Mouse (Mus musculus) heart, embryonic 13.5 days (tissue): ENCODE results near the gene Dsel. TPM values are rescaled to one million over a fixed set of nuclear protein-coding genes. Genes with fewer than 3 reads are reported as not detected.

Source experiments
- ATAC-seq: fragments of 200-750 bp; cut with Nextera tagmentation; 2 replicates; pipeline ENCODE4 v1.8.0; 2017; ENCODE audit warnings: moderate TSS enrichment; ENCODE audit not compliant: insufficient number of reproducible peaks, low FRiP score, low TSS enrichment; ENCODE audit errors: extremely low read depth
- H3K27ac ChIP-seq: fragments of 300-500 bp; sonication (generic); replicated peaks from 2 replicates; pipeline ENCODE4 v1.5.1; 2015; ENCODE audit warnings: moderate library complexity, mild to moderate bottlenecking, inconsistent platforms
- H3K27me3 ChIP-seq: fragments of 300-500 bp; sonication (generic); replicated peaks from 2 replicates; pipeline ENCODE4 v1.6.1; 2015; ENCODE audit warnings: mild to moderate bottlenecking, inconsistent platforms
- H3K36me3 ChIP-seq: fragments of 300-500 bp; sonication (generic); 2 replicates; pipeline ENCODE4 v1.6.1; 2015; ENCODE audit warnings: mild to moderate bottlenecking, inconsistent platforms
- H3K4me1 ChIP-seq: fragments of 300-500 bp; sonication (generic); 2 replicates; pipeline ENCODE4 v1.6.1; 2015; ENCODE audit warnings: inconsistent platforms
- H3K4me2 ChIP-seq: fragments of 300-500 bp; sonication (generic); 2 replicates; pipeline ENCODE4 v1.6.1; 2015; ENCODE audit warnings: inconsistent platforms, mild to moderate bottlenecking, moderate library complexity
- H3K4me3 ChIP-seq: fragments of 300-500 bp; sonication (generic); 2 replicates; pipeline ENCODE4 v1.5.1; 2015; ENCODE audit warnings: moderate library complexity, mild to moderate bottlenecking, inconsistent platforms
- H3K9ac ChIP-seq: fragments of 300-500 bp; sonication (generic); 2 replicates; pipeline ENCODE4 v1.6.1; 2015; ENCODE audit warnings: inconsistent platforms, mild to moderate bottlenecking, moderate library complexity
- H3K9me3 ChIP-seq: fragments of 300-500 bp; sonication (generic); 2 replicates; pipeline ENCODE4 v1.6.1; 2016; ENCODE audit warnings: inconsistent platforms
- WGBS: fragments of 180-500 bp; shearing (Covaris S2); methylation state at CpG from one replicate; pipeline ENCODE4 v1.1.7; 2015; ENCODE audit warnings: mixed read lengths; 5-methylcytosine and 5-hydroxymethylcytosine counted together
- polyA plus RNA-seq: library from polyadenylated mRNA; unstranded; fragments of >200 nt; fragmentation: Nextera tagmentation; extraction: Ambion mirVana; gene quantifications from 2 replicates; pipeline ENCODE4 v1.2.1, GENCODE M21; 2015

The Dsel gene
- 5.6 and 5.7 TPM in 2 replicates for polyA plus RNA-seq

GRCm38 (mm10) chr1:111864779-111865165 lies at the start of gene Dsel:
Gene Dsel, minus strand, starts transcription at chr1:111864918.
- Histone ChIP-seq H3K9ac (peak within 1 kb of the TSS; percentile 88), H3K4me3 (peak within 1 kb of the TSS; percentile 72), H3K36me3 (0 out of 2 replicates have a peak, but pooled peaks cover 4% of the 10 kb centered on the region), H3K27ac (peak within 1 kb of the TSS; percentile 90), H3K9me3 (no peaks in the 10 kb centered on the region), H3K27me3 (no peaks in the 10 kb centered on the region), H3K4me2 (peak within 1 kb of the TSS; percentile 90), H3K4me1 (peaks cover 5% of the 10 kb centered on the region)
- peak; percentile 95 for ATAC-seq
- under 1% methylated on average over 33 of the region's 33 CpGs for WGBS

GRCm38 (mm10) chr1:111911424-111911823 lies 46.7 kb upstream of the Dsel start:
- Histone ChIP-seq H3K4me2 (no peak overlapping the region), H3K27me3 (no peaks in the 10 kb centered on the region), H3K4me1 (no peaks in the 10 kb centered on the region), H3K27ac (no peak overlapping the region), H3K9me3 (no peaks in the 10 kb centered on the region), H3K9ac (no peak overlapping the region), H3K4me3 (no peak overlapping the region), H3K36me3 (no peaks in the 10 kb centered on the region)
- ATAC-seq = no peak
- 80% methylated on average over 1 of the region's 1 CpGs for WGBS

GRCm38 (mm10) chr1:111883336-111883735 lies 18.6 kb upstream of the Dsel start:
- Histone ChIP-seq H3K4me1 (no peaks in the 10 kb centered on the region), H3K4me2 (no peak overlapping the region), H3K4me3 (no peak overlapping the region), H3K27ac (no peak overlapping the region), H3K27me3 (no peaks in the 10 kb centered on the region), H3K9me3 (no peaks in the 10 kb centered on the region; the same call in 1 of the 2 replicates), H3K36me3 (no peaks in the 10 kb centered on the region), H3K9ac (no peak overlapping the region)
- ATAC-seq = no peak
- 68% methylated on average over 3 of the region's 3 CpGs for WGBS

- H3K4me3 ChIP-seq = no peak overlapping the region
- H3K9ac ChIP-seq = no peak overlapping the region
- H3K27ac ChIP-seq = no peak overlapping the region
- H3K4me2 ChIP-seq = no peak overlapping the region
- no peaks in the 10 kb centered on the region for H3K4me1 ChIP-seq
- ATAC-seq = no peak
- H3K27me3 ChIP-seq = no peaks in the 10 kb centered on the region
- H3K9me3 ChIP-seq = no peaks in the 10 kb centered on the region
- no peaks in the 10 kb centered on the region for H3K36me3 ChIP-seq
Observed at GRCm38 (mm10) chr1:111875784-111876183, 11.1 kb upstream of the Dsel start.

- H3K27ac ChIP-seq = no peak overlapping the region
- no peak overlapping the region for H3K9ac ChIP-seq
- H3K9me3 ChIP-seq = no peaks in the 10 kb centered on the region
- H3K4me3 ChIP-seq = no peak overlapping the region
- H3K4me1 ChIP-seq = no peaks in the 10 kb centered on the region
- H3K27me3 ChIP-seq = no peaks in the 10 kb centered on the region
- H3K4me2 ChIP-seq = no peak overlapping the region
- no peak for ATAC-seq
- H3K36me3 ChIP-seq = no peaks in the 10 kb centered on the region
Observed at GRCm38 (mm10) chr1:111873196-111873595, 8.5 kb upstream of the Dsel start.

GRCm38 (mm10) chr1:111865467-111865866 lies 749 bp upstream of the Dsel start:
- Histone ChIP-seq H3K27me3 (no peaks in the 10 kb centered on the region), H3K9me3 (no peaks in the 10 kb centered on the region), H3K4me3 (no peak overlapping the region), H3K27ac (no peak overlapping the region), H3K9ac (peak overlapping the region; percentile 37), H3K4me1 (peaks cover 5% of the 10 kb centered on the region), H3K4me2 (peak overlapping the region; percentile 90), H3K36me3 (0 out of 2 replicates have a peak, but pooled peaks cover 4% of the 10 kb centered on the region)
- 54% methylated on average over 2 of the region's 2 CpGs for WGBS
- ATAC-seq = no peak

- peak overlapping the region; percentile 72 for H3K4me3 ChIP-seq
- H3K27ac ChIP-seq = peak overlapping the region; percentile 90
- peaks cover 5% of the 10 kb centered on the region for H3K4me1 ChIP-seq
- H3K27me3 ChIP-seq = no peaks in the 10 kb centered on the region
- 0 out of 2 replicates have a peak, but pooled peaks cover 4% of the 10 kb centered on the region for H3K36me3 ChIP-seq
- peak overlapping the region; percentile 90 for H3K4me2 ChIP-seq
- peak overlapping the region; percentile 88 for H3K9ac ChIP-seq
- no peaks in the 10 kb centered on the region for H3K9me3 ChIP-seq
- WGBS = under 1% methylated on average over 41 of the region's 41 CpGs
- ATAC-seq = peak; percentile 50
Observed at GRCm38 (mm10) chr1:111864063-111864778, 497 bp downstream of the Dsel start.

- Histone ChIP-seq H3K27me3 (no peaks in the 10 kb centered on the region), H3K9ac (no peak overlapping the region), H3K27ac (no peak overlapping the region), H3K9me3 (no peaks in the 10 kb centered on the region), H3K4me2 (no peak overlapping the region), H3K36me3 (0 out of 2 replicates have a peak, but pooled peaks cover 4% of the 10 kb centered on the region), H3K4me1 (no peaks in the 10 kb centered on the region), H3K4me3 (no peak overlapping the region)
- WGBS = 57% methylated on average over 1 of the region's 1 CpGs
- no peak for ATAC-seq
Observed at GRCm38 (mm10) chr1:111857852-111858251, 6.9 kb downstream of the Dsel start.

GRCm38 (mm10) chr1:111852439-111852838 lies 12.3 kb downstream of the Dsel start:
- WGBS = 77% methylated on average over 8 of the region's 8 CpGs
- no peak overlapping the region for H3K4me2 ChIP-seq
- H3K4me1 ChIP-seq = no peaks in the 10 kb centered on the region
- no peak for ATAC-seq
- no peak overlapping the region for H3K27ac ChIP-seq
- no peak overlapping the region for H3K4me3 ChIP-seq
- H3K9me3 ChIP-seq = no peaks in the 10 kb centered on the region
- no peaks in the 10 kb centered on the region for H3K36me3 ChIP-seq
- no peaks in the 10 kb centered on the region for H3K27me3 ChIP-seq
- no peak overlapping the region for H3K9ac ChIP-seq

GRCm38 (mm10) chr1:111833583-111834225 lies 31.0 kb downstream of the Dsel start:
- H3K27me3 ChIP-seq = no peaks in the 10 kb centered on the region
- no peaks in the 10 kb centered on the region for H3K4me1 ChIP-seq
- 55% methylated on average over 2 of the region's 2 CpGs for WGBS
- no peak overlapping the region for H3K4me3 ChIP-seq
- no peak overlapping the region for H3K4me2 ChIP-seq
- no peaks in the 10 kb centered on the region; the same call in 1 of the 2 replicates for H3K9me3 ChIP-seq
- H3K36me3 ChIP-seq = no peaks in the 10 kb centered on the region
- ATAC-seq = no peak
- no peak overlapping the region for H3K27ac ChIP-seq
- no peak overlapping the region for H3K9ac ChIP-seq
